Mouse (Mus musculus) hindbrain, embryonic 12.5 days (tissue): ENCODE results near the gene Bmi1. TPM values are rescaled to one million over a fixed set of nuclear protein-coding genes. Genes with fewer than 3 reads are reported as not detected.

ENCODE experiments used
- ATAC-seq: fragments of 200-750 bp; cut with Nextera tagmentation; 2 replicates; pipeline ENCODE4 v1.8.0; 2017; ENCODE audit warnings: moderate TSS enrichment; ENCODE audit not compliant: low FRiP score
- H3K27ac ChIP-seq: fragments of 300-500 bp; sonication (generic); 2 replicates; pipeline ENCODE4 v1.5.1; 2016; ENCODE audit warnings: mild to moderate bottlenecking
- H3K27me3 ChIP-seq: fragments of 300-500 bp; sonication (generic); 2 replicates; pipeline ENCODE4 v1.6.1; 2016; ENCODE audit warnings: mild to moderate bottlenecking
- H3K36me3 ChIP-seq: fragments of 300-500 bp; sonication (generic); 2 replicates; pipeline ENCODE4 v1.6.1; 2016; ENCODE audit warnings: mild to moderate bottlenecking
- H3K4me1 ChIP-seq: fragments of 300-500 bp; sonication (generic); 2 replicates; pipeline ENCODE4 v1.6.1; 2016
- H3K4me2 ChIP-seq: fragments of 300-500 bp; sonication (generic); replicated peaks from 2 replicates; pipeline ENCODE4 v1.6.1; 2016; ENCODE audit warnings: mild to moderate bottlenecking
- H3K4me3 ChIP-seq: fragments of 300-500 bp; sonication (generic); 2 replicates; pipeline ENCODE4 v1.5.1; 2016; ENCODE audit warnings: mild to moderate bottlenecking
- H3K9ac ChIP-seq: fragments of 300-500 bp; sonication (generic); 2 replicates; pipeline ENCODE4 v1.6.1; 2016; ENCODE audit warnings: mild to moderate bottlenecking, moderate library complexity
- H3K9me3 ChIP-seq: fragments of 300-500 bp; sonication (generic); replicated peaks from 2 replicates; pipeline ENCODE4 v1.6.1; 2016; ENCODE audit warnings: mild to moderate bottlenecking
- WGBS: fragments of 180-500 bp; shearing (Covaris S2); methylation state at CpG from one replicate; pipeline ENCODE4 v1.1.7; 2016; 5-methylcytosine and 5-hydroxymethylcytosine counted together
- polyA plus RNA-seq: library from polyadenylated mRNA; unstranded; fragments of >200 nt; fragmentation: Nextera tagmentation; extraction: Ambion mirVana; gene quantifications from 2 replicates; pipeline ENCODE4 v1.2.1, GENCODE M21; 2016

Bmi1 gene
- polyA plus RNA-seq, result 42.4 and 46.8 TPM in 2 replicates

GRCm38 (mm10) chr2:18676936-18677491 is at the start of gene Bmi1:
Bmi1 (plus strand) TSS chr2:18677018.
- peak within 1 kb of the TSS; percentile 100 for H3K27ac ChIP-seq
- H3K4me3 ChIP-seq, result peak within 1 kb of the TSS; percentile 85
- H3K4me2 ChIP-seq, result peak within 1 kb of the TSS; percentile 77
- H3K27me3 ChIP-seq, result peaks cover 27% of the 10 kb centered on the region
- 2% methylated on average over 44 of the region's 77 CpGs for WGBS
- H3K9ac ChIP-seq, result peak within 1 kb of the TSS; percentile 96
- H3K36me3 ChIP-seq, result no peaks in the 10 kb centered on the region
- H3K9me3 ChIP-seq, result no peaks in the 10 kb centered on the region
- peaks cover 36% of the 10 kb centered on the region for H3K4me1 ChIP-seq
- peak; percentile 73 for ATAC-seq

GRCm38 (mm10) chr2:18630547-18630946 is 46.3 kb upstream of the Bmi1 start:
- ATAC-seq, result no peak
- Histone ChIP-seq H3K9me3 (no peaks in the 10 kb centered on the region), H3K9ac (no peak overlapping the region), H3K4me2 (no peak overlapping the region), H3K27me3 (no peaks in the 10 kb centered on the region), H3K36me3 (no peaks in the 10 kb centered on the region), H3K4me1 (no peaks in the 10 kb centered on the region), H3K4me3 (no peak overlapping the region), H3K27ac (no peak overlapping the region)
- WGBS, result 87% methylated on average over 5 of the region's 5 CpGs

GRCm38 (mm10) chr2:18635052-18635451 is 41.8 kb upstream of the Bmi1 start:
- Histone ChIP-seq H3K4me1 (no peaks in the 10 kb centered on the region), H3K4me2 (no peak overlapping the region), H3K27ac (no peak overlapping the region), H3K9me3 (0 out of 2 replicates have a peak, but pooled peaks cover 4% of the 10 kb centered on the region), H3K36me3 (no peaks in the 10 kb centered on the region), H3K27me3 (no peaks in the 10 kb centered on the region), H3K4me3 (no peak overlapping the region), H3K9ac (no peak overlapping the region)
- WGBS, result 92% methylated on average over 8 of the region's 8 CpGs
- ATAC-seq, result peak; percentile 29; the same call in 1 of the 2 replicates

- Histone ChIP-seq H3K4me2 (no peak overlapping the region), H3K27me3 (no peaks in the 10 kb centered on the region), H3K9ac (no peak overlapping the region), H3K36me3 (no peaks in the 10 kb centered on the region), H3K4me1 (no peaks in the 10 kb centered on the region), H3K9me3 (no peaks in the 10 kb centered on the region), H3K4me3 (no peak overlapping the region), H3K27ac (no peak overlapping the region)
- WGBS, result 81% methylated on average over 4 of the region's 4 CpGs
- ATAC-seq, result no peak
These were observed 28.3 kb upstream of the Bmi1 start for GRCm38 (mm10) chr2:18648563-18648962.

GRCm38 (mm10) chr2:18654821-18655220 is 22.0 kb upstream of the Bmi1 start:
- Histone ChIP-seq H3K36me3 (no peaks in the 10 kb centered on the region), H3K4me2 (no peak overlapping the region), H3K9ac (no peak overlapping the region), H3K27ac (no peak overlapping the region), H3K4me1 (no peaks in the 10 kb centered on the region), H3K27me3 (no peaks in the 10 kb centered on the region), H3K9me3 (no peaks in the 10 kb centered on the region), H3K4me3 (no peak overlapping the region)
- 68% methylated on average over 5 of the region's 5 CpGs for WGBS
- no peak for ATAC-seq

- Histone ChIP-seq H3K4me2 (no peak overlapping the region), H3K9me3 (no peaks in the 10 kb centered on the region), H3K4me3 (no peak overlapping the region), H3K27me3 (no peaks in the 10 kb centered on the region), H3K27ac (no peak overlapping the region), H3K4me1 (no peaks in the 10 kb centered on the region), H3K36me3 (no peaks in the 10 kb centered on the region), H3K9ac (no peak overlapping the region)
- 92% methylated on average over 3 of the region's 3 CpGs for WGBS
- no peak for ATAC-seq
These were observed 12.8 kb upstream of the Bmi1 start for GRCm38 (mm10) chr2:18664003-18664402.

GRCm38 (mm10) chr2:18671041-18671440 is 5.8 kb upstream of the Bmi1 start:
- 7% methylated on average over 6 of the region's 6 CpGs for WGBS
- no peaks in the 10 kb centered on the region for H3K9me3 ChIP-seq
- H3K27me3 ChIP-seq, result peaks cover 8% of the 10 kb centered on the region
- no peak for ATAC-seq
- H3K27ac ChIP-seq, result no peak overlapping the region
- no peak overlapping the region for H3K9ac ChIP-seq
- peaks cover 14% of the 10 kb centered on the region; the same call in 1 of the 2 replicates for H3K4me1 ChIP-seq
- H3K36me3 ChIP-seq, result no peaks in the 10 kb centered on the region
- H3K4me2 ChIP-seq, result no peak overlapping the region
- H3K4me3 ChIP-seq, result no peak overlapping the region

GRCm38 (mm10) chr2:18672133-18672765 is 4.6 kb upstream of the Bmi1 start, which contains the start of gene Commd3:
Commd3 (plus strand) TSS chr2:18672384.
- Histone ChIP-seq H3K9me3 (no peaks in the 10 kb centered on the region), H3K9ac (peak within 1 kb of the TSS; percentile 95), H3K4me1 (peaks cover 15% of the 10 kb centered on the region; the same call in 1 of the 2 replicates), H3K4me3 (peak within 1 kb of the TSS; percentile 88), H3K27ac (peak within 1 kb of the TSS; percentile 99), H3K4me2 (peak within 1 kb of the TSS; percentile 86), H3K27me3 (peaks cover 8% of the 10 kb centered on the region), H3K36me3 (no peaks in the 10 kb centered on the region)
- under 1% methylated on average over 84 of the region's 91 CpGs for WGBS
- peak; percentile 89 for ATAC-seq

GRCm38 (mm10) chr2:18672766-18673164 is 4.1 kb upstream of the Bmi1 start:
- Histone ChIP-seq H3K4me2 (peak overlapping the region; percentile 86), H3K27me3 (peaks cover 8% of the 10 kb centered on the region), H3K9ac (peak overlapping the region; percentile 95), H3K36me3 (no peaks in the 10 kb centered on the region), H3K27ac (peak overlapping the region; percentile 99), H3K4me3 (peak overlapping the region; percentile 88), H3K9me3 (no peaks in the 10 kb centered on the region), H3K4me1 (peaks cover 15% of the 10 kb centered on the region; the same call in 1 of the 2 replicates)
- peak; percentile 1; the same call in 1 of the 2 replicates for ATAC-seq
- under 1% methylated on average over 11 of the region's 11 CpGs for WGBS

- H3K27ac ChIP-seq, result no peak overlapping the region
- no peak overlapping the region for H3K4me3 ChIP-seq
- no peaks in the 10 kb centered on the region for H3K36me3 ChIP-seq
- WGBS, result 30% methylated on average over 4 of the region's 4 CpGs
- peaks cover 8% of the 10 kb centered on the region for H3K27me3 ChIP-seq
- H3K4me1 ChIP-seq, result peaks cover 19% of the 10 kb centered on the region
- no peak overlapping the region for H3K9ac ChIP-seq
- peak overlapping the region; percentile 7; the same call in 1 of the 2 replicates for H3K4me2 ChIP-seq
- ATAC-seq, result no peak
- no peaks in the 10 kb centered on the region for H3K9me3 ChIP-seq
These were observed 3.1 kb upstream of the Bmi1 start for GRCm38 (mm10) chr2:18673766-18674165.

- WGBS, result 35% methylated on average over 4 of the region's 4 CpGs
- H3K4me2 ChIP-seq, result no peak overlapping the region
- H3K36me3 ChIP-seq, result no peaks in the 10 kb centered on the region
- H3K4me3 ChIP-seq, result no peak overlapping the region
- H3K27me3 ChIP-seq, result peaks cover 12% of the 10 kb centered on the region
- H3K4me1 ChIP-seq, result peaks cover 22% of the 10 kb centered on the region
- ATAC-seq, result no peak
- no peaks in the 10 kb centered on the region for H3K9me3 ChIP-seq
- H3K27ac ChIP-seq, result no peak overlapping the region
- no peak overlapping the region for H3K9ac ChIP-seq
These were observed 2.5 kb upstream of the Bmi1 start for GRCm38 (mm10) chr2:18674193-18674902.

GRCm38 (mm10) chr2:18675681-18676456 is 949 bp upstream of the Bmi1 start:
- WGBS, result 2% methylated on average over 42 of the region's 42 CpGs
- ATAC-seq, result no peak

More at GRCm38 (mm10) chr2:18675681-18676456, 949 bp upstream of the Bmi1 start:
- H3K9ac ChIP-seq, result peak overlapping the region; percentile 96
- H3K36me3 ChIP-seq, result no peaks in the 10 kb centered on the region
- no peaks in the 10 kb centered on the region for H3K9me3 ChIP-seq
- H3K4me2 ChIP-seq, result peak overlapping the region; percentile 77
- peaks cover 33% of the 10 kb centered on the region for H3K4me1 ChIP-seq
- peak overlapping the region; percentile 100 for H3K27ac ChIP-seq
- H3K4me3 ChIP-seq, result peak overlapping the region; percentile 85
- H3K27me3 ChIP-seq, result peaks cover 26% of the 10 kb centered on the region
